Mouse (Mus musculus): ENCODE data around the gene Dtnbp1. TPM values are rescaled to one million over a fixed set of nuclear protein-coding genes. Genes with fewer than 3 reads are reported as not detected.

Dtnbp1 gene
- total and polyA plus RNA-seq, 2 experiments = 32.5 to 57.4 TPM

DNA sequence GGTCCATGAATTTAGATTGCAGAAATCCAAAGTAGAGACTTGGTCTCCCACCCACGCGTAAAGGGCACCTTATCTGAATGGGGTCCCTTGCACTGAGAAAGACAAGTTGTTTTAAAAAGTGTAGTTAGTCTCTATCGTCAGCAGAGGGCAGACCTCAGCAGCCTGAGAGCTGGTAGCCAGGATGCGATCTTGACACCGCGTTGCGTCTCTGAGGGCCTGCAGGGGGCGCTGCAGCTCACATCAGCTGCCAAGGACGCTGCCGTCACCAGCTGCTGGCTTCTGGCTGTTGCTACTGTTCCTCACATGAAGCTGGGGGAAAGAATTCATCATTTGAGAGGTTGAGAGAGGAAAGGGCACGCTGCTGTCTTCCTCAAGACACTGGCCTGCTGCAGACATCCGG, 28.9 kb upstream of the Dtnbp1 start:
- H3K4me1 ChIP-seq (ENCODE audit: control insufficient read depth, insufficient read depth, low read length) = no peaks in the 10 kb centered on the region
- WGBS = 11% methylated on average over 12 of the region's 12 CpGs
- H3K79me2 ChIP-seq (ENCODE audit: control insufficient read depth, insufficient read depth, low read length) = no peaks in the 10 kb centered on the region
- DNase-seq (ENCODE audit: extremely low read depth, low read depth, low spot score) = peak; percentile 56
- H3K4me3 ChIP-seq (ENCODE audit: insufficient read depth, low read depth, low read length) = no peak overlapping the region
- H3K36me3 ChIP-seq (ENCODE audit: control insufficient read depth, insufficient read depth, low read length) = no peaks in the 10 kb centered on the region
- TF ChIP-seq CTCF (IDR thresholded peaks at IDR 0.05; ENCODE audit: low read depth, low read length) = peak; percentile 100
- TF ChIP-seq POLR2A (IDR thresholded peaks at IDR 0.05; ENCODE audit: extremely low read depth, insufficient read depth, low read length) = no peak
- H3K27me3 ChIP-seq (ENCODE audit: control insufficient read depth, insufficient read depth, low read length) = no peaks in the 10 kb centered on the region
- no peak overlapping the region for H3K9ac ChIP-seq (ENCODE audit: low read depth, low read length)
- no peak overlapping the region for H3K27ac ChIP-seq (replicated peaks; ENCODE audit: insufficient read depth, low read depth, low read length)

DNA sequence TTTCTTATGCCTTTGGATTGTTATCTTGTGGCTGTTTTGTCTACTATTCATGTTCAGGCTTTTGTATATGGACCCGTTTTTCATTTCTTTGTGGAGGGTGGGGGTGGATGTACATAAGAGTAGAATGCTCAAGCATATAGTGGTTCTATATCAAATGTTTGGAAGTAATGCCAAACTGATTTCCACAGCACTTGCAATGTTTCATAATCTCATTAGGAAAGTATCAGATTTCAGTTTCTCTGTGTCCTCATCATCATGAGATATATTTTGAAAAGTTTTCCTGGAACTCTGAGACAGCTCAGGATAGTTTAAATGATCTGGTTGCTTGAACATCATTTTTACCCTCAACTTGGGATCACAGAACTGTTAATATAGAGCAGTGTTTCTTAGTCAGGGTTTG, 27.8 kb upstream of the Dtnbp1 start:
- no peak overlapping the region for H3K9ac ChIP-seq (ENCODE audit: low read depth, low read length)
- H3K4me1 ChIP-seq (ENCODE audit: control insufficient read depth, insufficient read depth, low read length) = no peaks in the 10 kb centered on the region
- no peaks in the 10 kb centered on the region for H3K36me3 ChIP-seq (ENCODE audit: control insufficient read depth, insufficient read depth, low read length)
- H3K79me2 ChIP-seq (ENCODE audit: control insufficient read depth, insufficient read depth, low read length) = no peaks in the 10 kb centered on the region
- no peak overlapping the region for H3K27ac ChIP-seq (replicated peaks; ENCODE audit: insufficient read depth, low read depth, low read length)
- 53% methylated on average over 1 of the region's 1 CpGs for WGBS
- no peak for DNase-seq (ENCODE audit: extremely low read depth, low read depth, low spot score)
- no peak overlapping the region for H3K4me3 ChIP-seq (ENCODE audit: insufficient read depth, low read depth, low read length)
- H3K27me3 ChIP-seq (ENCODE audit: control insufficient read depth, insufficient read depth, low read length) = no peaks in the 10 kb centered on the region
- TF ChIP-seq POLR2A (IDR thresholded peaks at IDR 0.05; ENCODE audit: extremely low read depth, insufficient read depth, low read length) (no peak), CTCF (IDR thresholded peaks at IDR 0.05; ENCODE audit: low read depth, low read length) (no peak)

DNA sequence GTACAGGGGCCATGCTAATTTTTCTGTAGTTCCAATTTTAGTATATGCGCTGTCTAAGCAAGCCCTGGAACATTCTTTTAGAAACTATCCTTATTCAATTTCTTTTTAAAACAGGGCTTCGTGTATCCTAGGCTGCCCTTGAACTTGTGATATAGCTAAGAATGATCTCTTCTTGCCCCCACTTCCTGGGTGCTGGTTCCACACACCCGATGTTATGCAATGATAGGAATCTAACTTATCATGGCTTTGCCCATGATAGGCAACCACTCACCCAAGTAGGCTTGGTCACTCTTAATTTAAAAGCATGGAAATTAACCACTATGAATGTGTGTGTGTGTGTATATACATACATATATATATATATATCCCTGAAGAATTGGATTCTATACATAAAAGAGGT, 24.3 kb upstream of the Dtnbp1 start:
- Histone ChIP-seq H3K36me3 (ENCODE audit: control insufficient read depth, insufficient read depth, low read length) (no peaks in the 10 kb centered on the region), H3K9ac (ENCODE audit: low read depth, low read length) (no peak overlapping the region), H3K27ac (replicated peaks; ENCODE audit: insufficient read depth, low read depth, low read length) (no peak overlapping the region), H3K4me1 (ENCODE audit: control insufficient read depth, insufficient read depth, low read length) (no peaks in the 10 kb centered on the region), H3K4me3 (ENCODE audit: insufficient read depth, low read depth, low read length) (no peak overlapping the region), H3K27me3 (ENCODE audit: control insufficient read depth, insufficient read depth, low read length) (no peaks in the 10 kb centered on the region), H3K79me2 (ENCODE audit: control insufficient read depth, insufficient read depth, low read length) (no peaks in the 10 kb centered on the region)
- TF ChIP-seq CTCF (IDR thresholded peaks at IDR 0.05; ENCODE audit: low read depth, low read length) = no peak
- TF ChIP-seq POLR2A (IDR thresholded peaks at IDR 0.05; ENCODE audit: extremely low read depth, insufficient read depth, low read length) = no peak
- DNase-seq (ENCODE audit: extremely low read depth, low read depth, low spot score) = no peak
- WGBS = 77% methylated on average over 3 of the region's 3 CpGs

DNA sequence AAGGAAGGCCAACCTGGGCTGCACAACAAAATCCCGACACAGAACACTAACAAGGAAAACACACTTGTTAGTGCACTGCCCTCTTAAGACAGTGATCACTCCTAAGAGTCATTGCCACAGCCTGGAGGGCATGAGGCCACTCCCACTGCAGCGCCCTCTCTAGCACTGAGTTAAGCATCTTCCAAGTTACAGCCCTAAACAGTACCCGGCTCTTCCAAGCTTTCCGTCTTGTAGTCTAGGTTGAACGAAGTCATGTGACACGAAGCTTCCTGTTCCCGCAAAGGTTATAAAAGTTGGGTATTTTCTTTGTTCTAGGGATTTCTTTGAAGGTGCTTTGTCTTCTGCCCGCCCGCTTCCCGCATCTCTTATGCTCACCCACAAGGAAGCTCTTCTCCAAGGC, 22.9 kb upstream of the Dtnbp1 start:
- 84% methylated on average over 10 of the region's 10 CpGs for WGBS

DNA sequence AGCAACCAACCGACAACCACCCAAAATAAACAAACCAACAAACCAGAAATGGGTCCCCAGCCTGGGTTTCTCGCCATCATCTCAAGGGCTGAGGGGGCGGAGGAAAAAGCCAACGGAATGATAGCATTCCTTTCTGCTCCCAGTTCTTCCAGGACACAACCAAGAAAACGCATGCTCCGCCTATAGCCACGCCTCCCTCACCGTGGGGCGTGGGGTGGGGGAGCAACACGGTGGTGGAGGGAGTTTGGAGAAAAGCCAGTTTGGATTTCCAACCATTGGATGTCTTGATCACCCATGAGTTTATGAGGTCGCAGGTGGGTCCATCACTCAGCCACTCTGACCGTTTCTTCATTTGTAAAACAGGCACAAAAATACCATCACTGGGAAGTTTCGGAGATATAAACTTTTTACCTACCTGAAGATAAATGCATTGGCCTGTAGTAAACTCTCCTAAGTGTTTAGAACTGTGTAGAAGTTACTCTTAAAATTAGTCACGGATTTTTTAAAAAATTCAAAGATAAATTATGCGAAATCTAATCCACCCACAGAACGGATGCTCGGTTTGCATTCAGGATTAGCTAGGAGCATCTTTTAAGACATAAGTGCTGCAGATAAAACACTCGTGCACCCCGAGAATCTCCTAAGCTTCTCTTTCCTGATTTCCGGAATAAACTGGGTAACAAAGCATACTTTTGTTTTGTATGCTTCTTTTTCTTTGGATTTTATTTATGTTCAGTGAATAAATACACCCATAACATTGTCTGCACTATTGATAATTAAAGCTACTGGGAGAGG, 21.6 kb upstream of the Dtnbp1 start:
- Histone ChIP-seq H3K79me2 (ENCODE audit: control insufficient read depth, insufficient read depth, low read length) (no peaks in the 10 kb centered on the region), H3K4me3 (ENCODE audit: insufficient read depth, low read depth, low read length) (no peak overlapping the region), H3K27ac (replicated peaks; ENCODE audit: insufficient read depth, low read depth, low read length) (no peak overlapping the region), H3K36me3 (ENCODE audit: control insufficient read depth, insufficient read depth, low read length) (no peaks in the 10 kb centered on the region), H3K4me1 (ENCODE audit: control insufficient read depth, insufficient read depth, low read length) (no peaks in the 10 kb centered on the region), H3K9ac (ENCODE audit: low read depth, low read length) (no peak overlapping the region), H3K27me3 (ENCODE audit: control insufficient read depth, insufficient read depth, low read length) (no peaks in the 10 kb centered on the region)
- TF ChIP-seq CTCF (IDR thresholded peaks at IDR 0.05; ENCODE audit: low read depth, low read length) (no peak), POLR2A (IDR thresholded peaks at IDR 0.05; ENCODE audit: extremely low read depth, insufficient read depth, low read length) (no peak)
- WGBS = 81% methylated on average over 20 of the region's 20 CpGs
- no peak for DNase-seq (ENCODE audit: extremely low read depth, low read depth, low spot score)

More for the DNA sequence above, 22.9 kb upstream of the Dtnbp1 start:
- no peaks in the 10 kb centered on the region for H3K4me1 ChIP-seq (ENCODE audit: control insufficient read depth, insufficient read depth, low read length)
- no peak overlapping the region for H3K9ac ChIP-seq (ENCODE audit: low read depth, low read length)
- no peaks in the 10 kb centered on the region for H3K79me2 ChIP-seq (ENCODE audit: control insufficient read depth, insufficient read depth, low read length)
- H3K4me3 ChIP-seq (ENCODE audit: insufficient read depth, low read depth, low read length) = no peak overlapping the region
- no peak for DNase-seq (ENCODE audit: extremely low read depth, low read depth, low spot score)
- H3K27me3 ChIP-seq (ENCODE audit: control insufficient read depth, insufficient read depth, low read length) = no peaks in the 10 kb centered on the region
- TF ChIP-seq CTCF (IDR thresholded peaks at IDR 0.05; ENCODE audit: low read depth, low read length) = no peak
- TF ChIP-seq POLR2A (IDR thresholded peaks at IDR 0.05; ENCODE audit: extremely low read depth, insufficient read depth, low read length) = no peak
- H3K36me3 ChIP-seq (ENCODE audit: control insufficient read depth, insufficient read depth, low read length) = no peaks in the 10 kb centered on the region
- no peak overlapping the region for H3K27ac ChIP-seq (replicated peaks; ENCODE audit: insufficient read depth, low read depth, low read length)

DNA sequence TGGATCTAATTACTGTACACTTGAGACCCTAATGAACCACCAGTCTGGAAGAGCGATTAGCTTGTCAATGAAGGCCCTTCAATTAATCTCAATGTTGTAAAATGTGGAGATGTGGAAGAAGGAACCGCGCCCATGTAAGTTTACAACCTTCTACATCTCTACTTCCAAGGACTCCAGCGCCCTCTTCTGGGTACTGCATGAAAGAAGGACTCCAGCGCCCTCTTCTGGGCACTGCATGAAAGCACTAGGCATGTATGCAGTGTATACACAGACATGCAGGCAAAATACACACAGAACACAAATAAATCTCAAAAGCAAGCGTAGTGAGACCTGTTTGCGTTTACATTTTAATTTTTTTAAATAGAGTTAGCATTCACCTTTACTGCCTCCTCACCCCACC, 6.2 kb upstream of the Dtnbp1 start:
- DNase-seq (ENCODE audit: extremely low read depth, low read depth, low spot score) = peak; percentile 50
- Histone ChIP-seq H3K79me2 (ENCODE audit: control insufficient read depth, insufficient read depth, low read length) (no peaks in the 10 kb centered on the region), H3K27ac (replicated peaks; ENCODE audit: insufficient read depth, low read depth, low read length) (no peak overlapping the region), H3K9ac (ENCODE audit: low read depth, low read length) (no peak overlapping the region), H3K27me3 (ENCODE audit: control insufficient read depth, insufficient read depth, low read length) (no peaks in the 10 kb centered on the region), H3K4me3 (ENCODE audit: insufficient read depth, low read depth, low read length) (no peak overlapping the region), H3K4me1 (ENCODE audit: control insufficient read depth, insufficient read depth, low read length) (no peaks in the 10 kb centered on the region), H3K36me3 (ENCODE audit: control insufficient read depth, insufficient read depth, low read length) (no peaks in the 10 kb centered on the region)
- 83% methylated on average over 7 of the region's 7 CpGs for WGBS
- TF ChIP-seq CTCF (IDR thresholded peaks at IDR 0.05; ENCODE audit: low read depth, low read length) (peak; percentile 63; the same call in 1 of the 2 replicates), POLR2A (IDR thresholded peaks at IDR 0.05; ENCODE audit: extremely low read depth, insufficient read depth, low read length) (no peak)

Measured in liver, adult 2 months (tissue).